Mouse (Mus musculus) limb, embryonic 11.5 days (tissue): Measurements from ENCODE around the gene Ttc29. TPM values are rescaled to one million over a fixed set of nuclear protein-coding genes. Genes with fewer than 3 reads are reported as not detected.

ENCODE experiments used
- ATAC-seq: fragments of 200-750 bp; cut with Nextera tagmentation; 2 replicates; pipeline ENCODE4 v1.8.0; 2017; ENCODE audit warnings: low read depth; ENCODE audit not compliant: insufficient number of reproducible peaks, low FRiP score, low TSS enrichment
- DNase-seq: peaks from one replicate; pipeline ENCODE4 v3.0.0-alpha.2; 2015; ENCODE audit warnings: low spot score
- H3K27ac ChIP-seq: fragments of 300-500 bp; sonication (generic); replicated peaks from 2 replicates; pipeline ENCODE4 v1.5.1; 2014; ENCODE audit warnings: low read depth, mild to moderate bottlenecking, low read length
- H3K27me3 ChIP-seq: fragments of 300-500 bp; sonication (generic); 2 replicates; pipeline ENCODE4 v1.6.1; 2014; ENCODE audit warnings: mild to moderate bottlenecking, low read length, mixed read lengths; ENCODE audit not compliant: control insufficient read depth, insufficient read depth
- H3K36me3 ChIP-seq: fragments of 300-500 bp; sonication (generic); 2 replicates; pipeline ENCODE4 v1.6.1; 2014; ENCODE audit warnings: mild to moderate bottlenecking, low read length, moderate library complexity, mixed read lengths; ENCODE audit not compliant: control insufficient read depth, insufficient read depth
- H3K4me1 ChIP-seq: fragments of 300-500 bp; sonication (generic); 2 replicates; pipeline ENCODE4 v1.6.1; 2014; ENCODE audit warnings: low read length, mixed read lengths; ENCODE audit not compliant: control insufficient read depth, insufficient read depth
- H3K4me2 ChIP-seq: fragments of 300-500 bp; sonication (generic); 2 replicates; pipeline ENCODE4 v1.6.1; 2014; ENCODE audit warnings: low read depth, mild to moderate bottlenecking, moderate library complexity; ENCODE audit not compliant: severe bottlenecking
- H3K4me3 ChIP-seq: fragments of 300-500 bp; sonication (generic); 2 replicates; pipeline ENCODE4 v1.5.1; 2014; ENCODE audit warnings: low read depth, low read length
- H3K9ac ChIP-seq: fragments of 300-500 bp; sonication (generic); 2 replicates; pipeline ENCODE4 v1.6.1; 2014; ENCODE audit warnings: mild to moderate bottlenecking, low read length
- H3K9me3 ChIP-seq: fragments of 300-500 bp; sonication (generic); 2 replicates; pipeline ENCODE4 v1.6.1; 2016; ENCODE audit warnings: low read length; ENCODE audit not compliant: control insufficient read depth
- WGBS: fragments of 180-500 bp; shearing (Covaris S2); extraction: QIAGEN DNeasy Blood & Tissue Kit; methylation state at CpG from one replicate; pipeline ENCODE4 v1.1.7; 2014; 5-methylcytosine and 5-hydroxymethylcytosine counted together
- polyA plus RNA-seq: library from polyadenylated mRNA; unstranded; fragments of >200 nt; fragmentation: Nextera tagmentation; extraction: Ambion mirVana; gene quantifications from 2 replicates; pipeline ENCODE4 v1.2.1, GENCODE M21; 2014

Gene Ttc29
- polyA plus RNA-seq, 1 experiment from 2014 or later, result not detected

DNA sequence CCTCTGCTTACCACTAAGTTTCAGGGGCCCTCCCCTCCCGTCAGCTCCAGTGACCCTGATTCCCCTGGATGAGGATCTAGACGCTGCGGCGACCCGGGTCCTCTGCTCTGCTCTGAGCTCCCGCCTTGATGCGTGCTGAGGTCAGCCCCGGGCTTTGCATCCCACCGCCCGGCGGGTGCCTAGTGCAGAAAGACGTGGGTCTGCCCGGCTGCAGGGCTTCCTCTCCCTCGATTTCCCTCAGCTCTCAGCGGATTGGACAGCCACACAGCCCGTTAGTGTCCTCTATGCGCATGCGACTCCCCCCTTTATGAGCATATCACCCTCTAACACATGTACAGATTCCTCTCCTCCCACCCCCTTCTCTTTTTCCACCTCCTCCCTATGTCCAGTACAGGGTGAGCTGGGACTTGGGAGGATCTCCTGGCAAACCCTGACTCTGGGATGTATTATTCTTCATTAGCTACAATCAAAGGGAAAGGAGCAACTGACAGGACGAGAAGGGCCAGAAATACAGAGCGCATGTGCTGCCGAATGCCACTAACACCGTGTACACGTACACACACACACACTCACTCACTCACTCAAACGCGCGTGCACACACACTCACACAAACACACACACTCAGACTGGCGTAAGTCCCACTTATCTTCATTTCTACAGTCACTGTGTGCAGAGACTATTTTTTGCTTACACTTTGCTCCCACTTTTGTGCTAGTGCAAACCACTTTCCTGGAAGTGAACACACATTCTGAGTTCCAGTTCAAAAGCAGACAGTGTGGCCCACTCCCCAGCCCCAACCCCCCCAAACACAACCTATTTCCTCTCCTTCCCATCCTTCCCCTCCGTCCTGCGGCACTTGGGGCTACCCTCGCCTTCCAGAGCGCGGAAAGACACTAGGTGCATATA is 224.3 kb downstream of the Ttc29 start:
- peaks cover 5% of the 10 kb centered on the region; the same call in 1 of the 2 replicates for H3K4me1 ChIP-seq
- no peak for DNase-seq
- no peaks in the 10 kb centered on the region for H3K9me3 ChIP-seq
- 2% methylated on average over 32 of the region's 32 CpGs for WGBS
- peak overlapping the region; percentile 26; the same call in 1 of the 2 replicates for H3K4me3 ChIP-seq
- ATAC-seq, result no peak
- H3K27ac ChIP-seq, result no peak overlapping the region
- peaks cover 77% of the 10 kb centered on the region for H3K27me3 ChIP-seq
- no peaks in the 10 kb centered on the region for H3K36me3 ChIP-seq
- peak overlapping the region; percentile 16; the same call in 1 of the 2 replicates for H3K4me2 ChIP-seq
- no peak overlapping the region for H3K9ac ChIP-seq

DNA sequence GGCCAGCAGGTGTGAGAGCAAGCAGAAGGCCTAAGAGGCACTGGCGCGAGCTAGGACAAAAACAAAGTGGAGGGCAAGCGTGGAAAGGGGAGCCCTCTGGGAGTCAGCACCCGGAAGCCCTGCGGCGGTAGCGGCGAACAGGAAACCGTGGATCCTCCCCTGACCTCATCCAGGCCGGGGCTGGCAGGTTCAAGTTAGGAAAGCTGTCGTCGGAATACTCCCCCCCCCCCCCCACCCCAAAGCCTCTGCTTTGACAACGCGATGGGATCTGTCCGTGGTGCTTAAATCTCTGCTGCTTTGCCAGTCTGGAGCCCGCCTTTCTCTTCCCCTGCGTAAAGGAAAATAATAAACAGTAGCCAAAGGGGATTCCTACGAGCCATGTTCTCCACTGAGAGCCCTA is 225.0 kb downstream of the Ttc29 start:
- Histone ChIP-seq H3K9ac (no peak overlapping the region), H3K27ac (no peak overlapping the region), H3K36me3 (no peaks in the 10 kb centered on the region), H3K4me3 (no peak overlapping the region), H3K27me3 (peaks cover 72% of the 10 kb centered on the region), H3K4me2 (peak overlapping the region; percentile 16; the same call in 1 of the 2 replicates), H3K9me3 (no peaks in the 10 kb centered on the region), H3K4me1 (peaks cover 5% of the 10 kb centered on the region; the same call in 1 of the 2 replicates)
- peak; percentile 85 for DNase-seq
- under 1% methylated on average over 18 of the region's 18 CpGs for WGBS
- ATAC-seq, result no peak

DNA sequence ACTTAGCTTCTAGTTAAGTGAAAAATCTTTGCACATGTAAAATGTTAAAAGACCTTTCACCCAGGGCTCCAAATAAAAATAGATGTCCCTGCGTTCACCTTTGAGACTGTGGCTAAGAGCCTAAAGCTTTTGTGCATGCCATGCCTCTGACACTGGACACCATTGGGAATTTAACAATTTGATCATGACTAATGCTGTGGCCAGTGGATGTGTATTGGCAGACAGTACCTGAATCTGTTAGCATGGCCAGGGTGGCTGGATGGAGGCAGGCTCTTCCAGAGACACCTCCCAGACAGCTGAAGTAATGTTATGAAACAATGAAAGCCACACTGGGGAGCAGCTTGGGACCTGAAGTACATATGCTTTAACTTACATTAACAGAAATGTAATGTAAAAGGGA is 229.7 kb downstream of the Ttc29 start:
- no peaks in the 10 kb centered on the region for H3K36me3 ChIP-seq
- H3K9ac ChIP-seq, result no peak overlapping the region
- H3K27ac ChIP-seq, result no peak overlapping the region
- H3K27me3 ChIP-seq, result peaks cover 27% of the 10 kb centered on the region
- H3K4me2 ChIP-seq, result no peak overlapping the region
- no peaks in the 10 kb centered on the region for H3K4me1 ChIP-seq
- ATAC-seq (no peak), DNase-seq (no peak)
- H3K9me3 ChIP-seq, result no peaks in the 10 kb centered on the region
- no peak overlapping the region for H3K4me3 ChIP-seq
- 83% methylated on average over 1 of the region's 1 CpGs for WGBS

Other genes with a start within 250 kb of the Ttc29 start
- gene Pou4f2, start 223.3 kb downstream of the Ttc29 start, polyA plus RNA-seq, result not detected in 2 replicates